Mouse (Mus musculus) neural tube, embryonic 14.5 days (tissue): Measurements from ENCODE around the gene Cpne6. TPM values are rescaled to one million over a fixed set of nuclear protein-coding genes. Genes with fewer than 3 reads are reported as not detected.

Experiments
- ATAC-seq: fragments of 200-750 bp; cut with Nextera tagmentation; 2 replicates; pipeline ENCODE4 v1.8.0; 2017; ENCODE audit warnings: low read depth, mild to moderate bottlenecking, moderate TSS enrichment, moderate library complexity
- H3K27ac ChIP-seq: fragments of 300-500 bp; sonication (generic); 2 replicates; pipeline ENCODE4 v1.5.1; 2014; ENCODE audit warnings: low read depth, mild to moderate bottlenecking, control low read depth, low read length, moderate library complexity, mixed read lengths
- H3K27me3 ChIP-seq: fragments of 300-500 bp; sonication (generic); 2 replicates; pipeline ENCODE4 v1.6.1; 2014; ENCODE audit warnings: low read length; ENCODE audit not compliant: control insufficient read depth, insufficient read depth
- H3K36me3 ChIP-seq: fragments of 300-500 bp; sonication (generic); 2 replicates; pipeline ENCODE4 v1.6.1; 2014; ENCODE audit warnings: low read length, mixed read lengths; ENCODE audit not compliant: control insufficient read depth, insufficient read depth
- H3K4me1 ChIP-seq: fragments of 300-500 bp; sonication (generic); 2 replicates; pipeline ENCODE4 v1.6.1; 2014; ENCODE audit warnings: low read length; ENCODE audit not compliant: control insufficient read depth, insufficient read depth
- H3K4me2 ChIP-seq: fragments of 300-500 bp; sonication (generic); 2 replicates; pipeline ENCODE4 v1.6.1; 2014; ENCODE audit warnings: mild to moderate bottlenecking, low read depth, low read length, control low read depth
- H3K4me3 ChIP-seq: fragments of 300-500 bp; sonication (generic); 2 replicates; pipeline ENCODE4 v1.5.1; 2014; ENCODE audit warnings: low read depth, low read length, control low read depth, mixed read lengths
- H3K9ac ChIP-seq: fragments of 300-500 bp; sonication (generic); replicated peaks from 2 replicates; pipeline ENCODE4 v1.6.1; 2014; ENCODE audit warnings: low read depth, mild to moderate bottlenecking, control low read depth, low read length, mixed read lengths
- H3K9me3 ChIP-seq: fragments of 300-500 bp; sonication (generic); 2 replicates; pipeline ENCODE4 v1.6.1; 2016; ENCODE audit warnings: low read length; ENCODE audit not compliant: control insufficient read depth
- WGBS: fragments of 180-500 bp; shearing (Covaris S2); extraction: QIAGEN DNeasy Blood & Tissue Kit; methylation state at CpG from one replicate; pipeline ENCODE4 v1.1.7; 2014; 5-methylcytosine and 5-hydroxymethylcytosine counted together
- polyA plus RNA-seq: library from polyadenylated mRNA; unstranded; fragments of >200 nt; fragmentation: Nextera tagmentation; extraction: Ambion mirVana; gene quantifications from 2 replicates; pipeline ENCODE4 v1.2.1, GENCODE M21; 2014

Cpne6 gene
- polyA plus RNA-seq, 1 experiment from 2014 or later: 13.3 TPM

DNA sequence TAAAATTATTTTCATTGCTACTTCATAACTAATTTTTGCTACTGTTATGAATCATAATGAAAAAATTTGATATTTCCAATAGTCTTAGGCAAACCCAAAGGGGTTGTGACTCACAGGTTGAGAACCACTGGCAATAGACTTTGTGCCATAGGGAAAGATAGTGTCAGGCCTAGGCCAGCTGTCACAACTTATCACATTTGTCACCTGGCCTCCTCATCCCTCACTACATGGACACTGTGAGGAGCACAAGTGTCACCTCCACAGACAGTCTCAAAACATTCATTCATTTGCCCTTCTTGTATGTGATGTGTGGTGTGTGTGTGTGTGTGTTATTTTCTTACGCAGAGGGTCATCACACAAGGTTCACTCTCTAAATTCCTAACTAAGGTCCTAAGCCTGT is 32.8 kb upstream of the Cpne6 start:
- no peaks in the 10 kb centered on the region for H3K36me3 ChIP-seq
- H3K27ac ChIP-seq: no peak overlapping the region
- 100% methylated on average over 1 of the region's 1 CpGs for WGBS
- H3K4me1 ChIP-seq: no peaks in the 10 kb centered on the region
- H3K4me3 ChIP-seq: no peak overlapping the region
- H3K4me2 ChIP-seq: no peak overlapping the region
- ATAC-seq: no peak
- no peak overlapping the region for H3K9ac ChIP-seq
- H3K27me3 ChIP-seq: no peaks in the 10 kb centered on the region
- no peaks in the 10 kb centered on the region for H3K9me3 ChIP-seq

DNA sequence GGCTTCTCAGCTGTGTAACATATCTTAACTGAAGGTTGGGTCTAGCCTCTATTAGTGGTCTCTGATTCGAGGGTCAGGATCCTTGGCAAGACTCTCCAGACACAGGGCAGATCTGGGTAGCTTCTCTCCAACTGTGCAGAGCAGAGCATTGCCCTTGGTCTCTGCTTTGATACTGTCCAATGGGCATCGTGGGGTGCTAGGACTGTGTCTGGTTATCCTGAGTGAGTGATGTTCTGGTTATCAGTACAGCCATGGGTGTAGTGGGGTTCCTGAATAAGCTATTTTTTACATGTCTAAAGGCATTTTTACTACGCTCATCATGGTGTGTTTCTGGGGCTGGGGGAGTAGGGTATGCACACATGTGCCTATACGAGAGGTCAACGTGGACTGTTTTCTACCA is 32.4 kb upstream of the Cpne6 start:
- H3K4me2 ChIP-seq: no peak overlapping the region
- H3K27ac ChIP-seq: no peak overlapping the region
- no peak overlapping the region; the same call in 1 of the 2 replicates for H3K4me3 ChIP-seq
- 93% methylated on average over 5 of the region's 5 CpGs for WGBS
- no peak overlapping the region for H3K9ac ChIP-seq
- H3K36me3 ChIP-seq: no peaks in the 10 kb centered on the region
- no peak for ATAC-seq
- no peaks in the 10 kb centered on the region for H3K9me3 ChIP-seq
- no peaks in the 10 kb centered on the region for H3K4me1 ChIP-seq
- no peaks in the 10 kb centered on the region for H3K27me3 ChIP-seq

DNA sequence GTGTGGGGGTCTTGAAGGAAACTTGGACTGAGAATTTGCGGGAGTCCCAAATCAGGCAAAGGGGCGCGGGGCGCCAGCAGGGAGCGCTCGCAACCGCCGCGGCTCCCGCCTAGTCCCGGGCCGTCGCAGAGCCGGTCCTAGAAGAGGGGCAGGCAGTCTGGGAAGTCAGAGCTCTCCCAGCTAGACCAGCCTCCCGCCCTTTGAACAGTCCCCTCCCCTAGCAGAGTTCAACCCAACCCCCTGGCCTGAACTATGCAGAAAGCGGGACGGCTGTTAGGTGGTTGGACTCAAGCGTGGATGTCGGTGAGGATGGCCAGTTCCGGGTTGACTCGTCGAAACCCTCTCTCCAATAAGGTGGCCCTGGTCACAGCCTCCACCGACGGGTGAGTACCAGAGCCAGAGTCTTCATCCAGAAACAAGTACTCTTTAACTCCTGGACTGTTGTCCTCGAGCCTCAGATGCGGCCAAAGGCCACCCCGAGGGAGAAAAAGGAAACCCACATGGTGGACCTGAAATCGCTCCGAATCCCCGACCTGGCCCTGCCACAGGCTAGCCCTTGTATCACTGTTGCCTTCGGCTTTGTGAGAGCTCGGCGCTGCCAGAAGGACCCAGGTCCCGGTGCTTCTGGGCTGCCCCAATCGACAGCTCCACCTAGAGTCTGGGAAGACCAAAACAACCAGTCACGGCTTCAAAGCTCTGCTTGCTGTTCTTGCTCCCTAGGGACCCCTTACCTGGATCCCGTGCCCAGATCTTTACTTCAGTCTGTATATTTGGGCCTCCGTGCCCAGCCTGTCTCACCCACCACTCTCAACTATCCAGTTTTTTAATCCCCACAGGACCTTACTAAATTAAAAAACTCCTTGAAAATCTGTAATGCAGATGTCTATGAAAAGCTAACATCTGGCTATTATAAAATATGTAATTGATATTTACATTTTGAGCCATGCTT is 31.3 kb upstream of the Cpne6 start, which contains the start of gene Dhrs4:
TSS of gene Dhrs4 (plus strand) at position 108 of the 949 bp plus-strand sequence.
- Histone ChIP-seq H3K4me3 (peak within 1 kb of the TSS; percentile 46), H3K27me3 (no peaks in the 10 kb centered on the region), H3K36me3 (no peaks in the 10 kb centered on the region), H3K9me3 (no peaks in the 10 kb centered on the region), H3K9ac (peak within 1 kb of the TSS; percentile 56), H3K27ac (no peak within 1 kb of the TSS), H3K4me2 (peak within 1 kb of the TSS; percentile 57), H3K4me1 (no peaks in the 10 kb centered on the region)
- ATAC-seq: peak; percentile 95
- WGBS: 1% methylated on average over 38 of the region's 38 CpGs

DNA sequence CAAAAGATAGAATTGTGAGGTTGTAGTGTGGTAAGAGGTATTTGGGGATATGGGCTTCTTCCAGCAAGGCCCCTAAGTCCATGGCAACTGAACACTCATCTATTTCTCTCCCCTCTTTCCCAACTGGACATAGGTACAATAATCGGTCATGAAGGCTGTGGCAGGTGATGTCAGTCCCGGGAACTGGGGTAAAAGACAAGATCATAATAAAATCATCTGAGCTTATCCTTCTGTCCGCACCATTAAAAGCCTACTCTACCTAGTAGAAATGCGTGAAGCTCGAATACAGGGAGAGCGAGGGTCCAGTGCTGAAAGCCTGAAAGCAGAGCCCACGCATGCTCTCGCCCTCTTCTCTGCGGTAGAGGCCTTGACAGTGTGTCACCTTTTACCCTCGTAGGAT is 30.6 kb upstream of the Cpne6 start:
- Histone ChIP-seq H3K27me3 (no peaks in the 10 kb centered on the region), H3K36me3 (no peaks in the 10 kb centered on the region), H3K27ac (no peak overlapping the region), H3K9ac (no peak overlapping the region), H3K4me1 (no peaks in the 10 kb centered on the region), H3K9me3 (no peaks in the 10 kb centered on the region), H3K4me2 (no peak overlapping the region), H3K4me3 (no peak overlapping the region)
- WGBS: 90% methylated on average over 10 of the region's 10 CpGs
- ATAC-seq: no peak

DNA sequence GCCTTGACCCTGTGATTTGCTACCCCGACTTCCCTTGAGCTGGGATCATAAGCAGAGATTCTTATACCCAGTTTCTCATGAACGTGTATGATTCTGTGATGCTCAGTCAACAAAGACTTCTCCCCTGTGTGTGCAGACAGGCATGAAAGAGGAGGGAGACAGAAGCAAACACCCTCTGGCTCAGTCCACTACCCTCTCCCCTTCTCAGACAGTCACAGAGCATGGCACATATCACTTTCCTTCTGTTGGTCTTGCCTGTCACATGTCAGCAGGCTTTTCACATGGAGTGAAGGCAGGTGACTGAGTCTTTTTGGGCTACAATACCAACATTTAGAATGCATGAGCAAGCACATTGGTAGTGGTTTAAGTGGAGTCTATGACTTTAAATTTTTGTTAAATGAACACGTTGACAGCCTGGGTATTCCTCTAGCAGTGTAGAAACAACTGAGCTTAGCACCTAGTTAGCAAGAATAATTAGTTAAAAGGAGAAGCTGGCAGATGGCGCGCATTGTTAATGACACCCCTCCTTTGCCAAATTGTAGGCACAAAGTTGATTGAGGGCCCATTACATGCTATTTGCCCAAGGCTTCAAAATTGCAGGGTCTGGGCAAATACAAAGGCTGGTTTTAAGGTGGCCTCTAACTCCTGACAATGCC is 25.7 kb upstream of the Cpne6 start:
- WGBS: 59% methylated on average over 5 of the region's 5 CpGs
- Histone ChIP-seq H3K9me3 (no peaks in the 10 kb centered on the region), H3K4me1 (no peaks in the 10 kb centered on the region), H3K36me3 (no peaks in the 10 kb centered on the region), H3K27ac (no peak overlapping the region), H3K4me3 (no peak overlapping the region), H3K4me2 (no peak overlapping the region), H3K27me3 (no peaks in the 10 kb centered on the region), H3K9ac (no peak overlapping the region)
- ATAC-seq: no peak

DNA sequence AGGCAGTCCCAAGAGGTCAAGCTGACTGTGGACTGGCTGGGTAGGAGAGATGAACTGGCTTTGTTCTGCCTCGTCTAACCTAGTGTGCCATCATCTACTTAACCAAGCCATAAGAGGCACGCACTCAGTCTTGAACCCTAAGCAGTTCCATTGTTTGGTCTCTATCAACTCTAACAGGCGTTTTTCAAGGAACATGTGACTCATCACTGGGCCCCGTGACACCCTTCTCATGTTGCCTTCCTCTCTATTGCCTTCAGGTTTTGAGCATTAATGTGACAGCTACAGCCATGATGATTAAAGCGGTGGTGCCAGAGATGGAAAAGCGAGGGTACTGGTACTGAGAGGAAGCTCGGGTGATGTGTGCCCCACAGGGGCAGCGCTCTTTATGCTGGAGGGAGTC is 23.4 kb upstream of the Cpne6 start:
- Histone ChIP-seq H3K9ac (no peak overlapping the region), H3K27me3 (no peaks in the 10 kb centered on the region), H3K4me1 (peaks cover 3% of the 10 kb centered on the region; the same call in 1 of the 2 replicates), H3K4me2 (no peak overlapping the region), H3K9me3 (no peaks in the 10 kb centered on the region), H3K27ac (no peak overlapping the region), H3K36me3 (no peaks in the 10 kb centered on the region), H3K4me3 (no peak overlapping the region)
- 89% methylated on average over 8 of the region's 8 CpGs for WGBS
- ATAC-seq: no peak

DNA sequence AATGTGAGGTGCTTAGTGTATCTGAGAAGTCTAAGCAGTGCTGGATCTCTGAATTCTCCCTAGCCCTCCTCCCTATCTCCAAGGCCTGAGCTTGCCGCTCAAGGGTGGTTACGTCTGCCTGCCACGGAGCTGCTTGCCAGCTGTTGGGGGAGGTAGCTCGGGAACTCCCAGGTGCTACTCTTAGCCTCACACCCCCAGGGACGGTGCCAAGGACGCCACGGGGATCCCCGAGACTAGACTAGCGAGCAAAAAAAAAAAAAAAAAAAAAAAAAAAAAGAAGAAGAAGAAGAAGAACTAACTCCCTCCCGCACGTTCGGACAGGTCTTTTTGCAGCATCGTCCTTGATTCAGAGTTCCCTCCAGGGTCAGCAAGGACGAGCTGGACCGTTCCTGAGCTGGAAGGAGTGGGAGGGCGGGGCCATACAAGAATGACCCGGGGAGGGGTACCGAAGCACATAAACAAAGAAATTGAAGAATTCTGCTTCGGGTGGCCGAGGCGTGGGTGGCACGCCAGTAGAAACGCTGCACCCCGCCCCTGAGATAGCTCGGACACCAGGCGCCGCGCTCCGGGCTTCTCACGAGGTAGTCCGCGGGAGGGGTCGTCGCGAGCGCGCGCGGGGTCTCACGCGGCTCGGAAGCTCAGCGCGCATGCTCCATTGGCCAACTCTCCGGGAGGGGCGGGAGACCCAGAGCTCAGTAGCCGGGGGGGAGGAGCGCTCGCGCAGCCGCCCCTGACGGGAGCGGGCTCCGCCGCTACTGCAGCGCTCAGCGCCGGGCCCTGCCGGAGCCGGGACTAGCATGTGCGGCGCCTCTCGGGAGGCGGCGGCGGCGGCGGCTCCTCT is 19.7 kb upstream of the Cpne6 start, which contains the start of gene Carmil3:
TSS of gene Carmil3 (plus strand) at position 291 of the 841 bp plus-strand sequence.
- H3K27me3 ChIP-seq: no peaks in the 10 kb centered on the region
- under 1% methylated on average over 64 of the region's 68 CpGs for WGBS
- peak within 1 kb of the TSS; percentile 75 for H3K4me3 ChIP-seq
- ATAC-seq: peak; percentile 93
- peak within 1 kb of the TSS; percentile 82 for H3K9ac ChIP-seq
- H3K9me3 ChIP-seq: no peaks in the 10 kb centered on the region
- H3K36me3 ChIP-seq: peaks cover 16% of the 10 kb centered on the region; the same call in 1 of the 2 replicates
- peak within 1 kb of the TSS; percentile 67 for H3K4me2 ChIP-seq
- peaks cover 3% of the 10 kb centered on the region; the same call in 1 of the 2 replicates for H3K4me1 ChIP-seq
- H3K27ac ChIP-seq: peak within 1 kb of the TSS; percentile 93

DNA sequence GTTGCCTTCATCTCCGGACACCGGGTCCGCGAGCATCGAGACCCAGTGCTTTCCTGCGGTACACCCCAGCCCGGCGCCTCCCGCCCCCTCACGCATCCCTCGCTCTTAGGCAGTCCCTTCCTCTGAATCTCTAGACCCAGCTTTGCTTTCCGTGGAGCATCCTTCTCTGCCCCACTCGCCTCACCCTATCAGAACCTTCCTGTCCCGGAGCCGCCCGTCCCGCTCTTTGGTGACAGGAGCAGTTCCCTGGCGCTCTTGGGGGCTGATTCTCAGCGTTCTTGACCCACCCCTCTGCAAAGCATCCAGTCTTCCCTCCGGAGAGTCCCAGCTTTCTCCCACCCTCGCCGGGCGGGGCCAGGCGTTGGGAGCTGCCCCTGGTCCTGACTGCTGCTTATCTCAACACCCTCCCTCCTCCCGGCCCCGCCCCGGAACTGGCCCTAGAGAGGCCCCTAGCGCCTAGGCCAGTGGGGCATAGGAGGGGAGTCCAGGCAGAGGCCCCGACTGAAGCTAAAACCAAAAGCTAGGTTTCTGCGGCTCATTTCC is 18.9 kb upstream of the Cpne6 start:
- under 1% methylated on average over 30 of the region's 30 CpGs for WGBS
- H3K4me3 ChIP-seq: peak overlapping the region; percentile 75

More for the DNA sequence above, 18.9 kb upstream of the Cpne6 start:
- peaks cover 3% of the 10 kb centered on the region; the same call in 1 of the 2 replicates for H3K4me1 ChIP-seq
- peak overlapping the region; percentile 93 for H3K27ac ChIP-seq
- no peaks in the 10 kb centered on the region for H3K27me3 ChIP-seq
- H3K4me2 ChIP-seq: peak overlapping the region; percentile 67
- H3K9ac ChIP-seq: peak overlapping the region; percentile 82
- peak; percentile 77 for ATAC-seq
- H3K9me3 ChIP-seq: no peaks in the 10 kb centered on the region
- peaks cover 21% of the 10 kb centered on the region for H3K36me3 ChIP-seq
